Mouse (Mus musculus) lung, postnatal 0 days (tissue): ENCODE results near the gene Ccdc173. TPM values are rescaled to one million over a fixed set of nuclear protein-coding genes. Genes with fewer than 3 reads are reported as not detected.

Experiments
- ATAC-seq: fragments of 200-750 bp; cut with Nextera tagmentation; 2 replicates; pipeline ENCODE4 v1.8.0; 2017; ENCODE audit warnings: moderate library complexity
- DNase-seq: peaks from one replicate; pipeline ENCODE4 v3.0.0-alpha.2; 2016; ENCODE audit warnings: low spot score
- H3K27ac ChIP-seq: fragments of 300-500 bp; sonication (generic); 2 replicates; pipeline ENCODE4 v1.5.1; 2014; ENCODE audit warnings: antibody characterized with exemption, mild to moderate bottlenecking, low read length, mixed read lengths
- H3K27me3 ChIP-seq: fragments of 300-500 bp; sonication (generic); replicated peaks from 2 replicates; pipeline ENCODE4 v1.6.1; 2014; ENCODE audit warnings: low read length, mixed read lengths; ENCODE audit not compliant: insufficient read depth
- H3K36me3 ChIP-seq: fragments of 300-500 bp; sonication (generic); 2 replicates; pipeline ENCODE4 v1.6.1; 2014; ENCODE audit warnings: low read length, mixed read lengths; ENCODE audit not compliant: insufficient read depth
- H3K4me1 ChIP-seq: fragments of 300-500 bp; sonication (generic); 2 replicates; pipeline ENCODE4 v1.6.1; 2014; ENCODE audit warnings: antibody characterized with exemption, low read depth, low read length, mixed read lengths; ENCODE audit not compliant: insufficient read depth
- H3K4me2 ChIP-seq: fragments of 300-500 bp; sonication (generic); replicated peaks from 2 replicates; pipeline ENCODE4 v1.6.1; 2014; ENCODE audit warnings: low read depth, mild to moderate bottlenecking, low read length, moderate library complexity, mixed read lengths
- H3K4me3 ChIP-seq: fragments of 300-500 bp; sonication (generic); 2 replicates; pipeline ENCODE4 v1.5.1; 2014; ENCODE audit warnings: low read depth, low read length
- H3K9ac ChIP-seq: fragments of 300-500 bp; sonication (generic); replicated peaks from 2 replicates; pipeline ENCODE4 v1.6.1; 2014; ENCODE audit warnings: low read depth, mild to moderate bottlenecking
- H3K9me3 ChIP-seq: fragments of 300-500 bp; sonication (generic); 2 replicates; pipeline ENCODE4 v1.6.1; 2016; ENCODE audit warnings: low read length, mixed read lengths
- CTCF ChIP-seq: IDR thresholded peaks from 2 replicates; pipeline ENCODE4 v1.5.1; 2016; ENCODE audit warnings: antibody characterized with exemption, mild to moderate bottlenecking
- EP300 ChIP-seq: IDR thresholded peaks from 2 replicates; pipeline ENCODE4 v1.6.1; 2016; ENCODE audit warnings: antibody characterized with exemption, mild to moderate bottlenecking, control low read depth
- WGBS: fragments of 180-500 bp; shearing (Covaris S2); extraction: QIAGEN DNeasy Blood & Tissue Kit; methylation state at CpG from one replicate; pipeline ENCODE4 v1.1.7; 2014; 5-methylcytosine and 5-hydroxymethylcytosine counted together
- polyA plus RNA-seq: library from polyadenylated mRNA; unstranded; fragments of >200 nt; fragmentation: Nextera tagmentation; extraction: Ambion mirVana; gene quantifications from 2 replicates; pipeline ENCODE4 v1.2.1, GENCODE M21; 2015

The Ccdc173 gene
- polyA plus RNA-seq, 1 experiment from 2014 or later = 2.3 TPM

- Histone ChIP-seq H3K9ac (no peak overlapping the region), H3K27ac (no peak overlapping the region), H3K9me3 (no peaks in the 10 kb centered on the region), H3K27me3 (no peaks in the 10 kb centered on the region), H3K4me2 (no peak overlapping the region), H3K4me1 (no peaks in the 10 kb centered on the region), H3K36me3 (no peaks in the 10 kb centered on the region), H3K4me3 (no peak overlapping the region)
- 96% methylated on average over 3 of the region's 3 CpGs for WGBS
- TF ChIP-seq CTCF (no peak), EP300 (no peak)
- DNase-seq (no peak), ATAC-seq (no peak)
These were observed 16.0 kb downstream of the Ccdc173 start for GRCm38 (mm10) chr2:69773331-69773730.

- no peaks in the 10 kb centered on the region for H3K27me3 ChIP-seq
These were observed 24.7 kb downstream of the Ccdc173 start for GRCm38 (mm10) chr2:69764716-69765115.

DNA sequence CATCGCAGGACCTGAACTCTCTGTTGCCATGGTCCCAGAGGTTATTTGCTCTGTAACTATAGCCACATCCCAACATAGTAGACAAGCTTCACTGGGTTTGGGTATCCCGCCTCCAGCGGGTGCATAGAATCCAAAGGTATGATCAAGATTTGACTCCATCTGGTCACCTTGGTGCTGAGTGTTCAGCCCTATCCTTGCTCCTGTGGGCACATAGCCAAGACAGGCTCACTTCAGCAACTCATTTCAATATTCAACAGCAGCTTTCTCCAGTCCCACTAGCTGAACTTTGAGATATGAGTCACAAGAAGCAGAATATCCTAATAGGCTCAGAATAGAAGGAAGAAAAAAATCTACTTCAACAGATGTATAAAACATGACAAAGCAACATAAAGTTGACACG lies 26.0 kb downstream of the Ccdc173 start:
- WGBS = 94% methylated on average over 4 of the region's 4 CpGs
- Histone ChIP-seq H3K27me3 (no peaks in the 10 kb centered on the region), H3K9ac (no peak overlapping the region)

More at GRCm38 (mm10) chr2:69764716-69765115, 24.7 kb downstream of the Ccdc173 start:
- Histone ChIP-seq H3K9ac (no peak overlapping the region), H3K9me3 (no peaks in the 10 kb centered on the region), H3K4me2 (no peak overlapping the region), H3K4me1 (no peaks in the 10 kb centered on the region), H3K27ac (no peak overlapping the region), H3K4me3 (no peak overlapping the region), H3K36me3 (no peaks in the 10 kb centered on the region)
- WGBS = 83% methylated on average over 1 of the region's 1 CpGs
- TF ChIP-seq EP300 (no peak), CTCF (no peak)
- ATAC-seq = no peak
- DNase-seq = no peak

GRCm38 (mm10) chr2:69760980-69761379 lies 28.4 kb downstream of the Ccdc173 start:
- ATAC-seq = no peak
- Histone ChIP-seq H3K9ac (no peak overlapping the region), H3K27me3 (no peaks in the 10 kb centered on the region), H3K27ac (no peak overlapping the region), H3K4me1 (no peaks in the 10 kb centered on the region), H3K9me3 (no peaks in the 10 kb centered on the region), H3K4me2 (no peak overlapping the region), H3K4me3 (no peak overlapping the region), H3K36me3 (no peaks in the 10 kb centered on the region)
- no peak for DNase-seq
- 83% methylated on average over 5 of the region's 5 CpGs for WGBS
- TF ChIP-seq CTCF (no peak), EP300 (no peak)

More for the DNA sequence above, 26.0 kb downstream of the Ccdc173 start:
- no peak for TF ChIP-seq CTCF
- TF ChIP-seq EP300 = no peak
- DNase-seq = no peak
- no peak overlapping the region for H3K4me2 ChIP-seq
- H3K27ac ChIP-seq = no peak overlapping the region
- H3K4me3 ChIP-seq = no peak overlapping the region
- ATAC-seq = no peak
- no peaks in the 10 kb centered on the region for H3K36me3 ChIP-seq
- no peaks in the 10 kb centered on the region for H3K9me3 ChIP-seq
- H3K4me1 ChIP-seq = no peaks in the 10 kb centered on the region

DNA sequence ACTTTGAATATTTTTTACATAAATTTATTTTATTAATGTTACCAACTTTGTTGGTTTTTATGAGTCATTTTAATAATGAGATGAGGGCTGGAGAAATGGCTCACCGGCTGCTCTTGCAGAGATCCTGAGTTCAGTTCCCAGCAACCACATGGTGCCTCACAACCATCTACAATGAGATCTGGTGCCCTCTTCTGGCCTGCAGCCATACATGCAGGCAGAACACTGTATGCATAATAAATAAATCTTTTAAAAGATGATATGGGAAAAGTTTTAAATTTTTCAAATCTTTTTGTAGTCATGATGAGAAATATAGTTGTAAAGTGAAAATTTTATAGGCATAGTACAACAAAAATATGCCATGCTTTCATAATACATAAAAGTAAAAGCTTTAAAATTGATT lies 44.3 kb downstream of the Ccdc173 start:
- Histone ChIP-seq H3K4me2 (no peak overlapping the region), H3K36me3 (peaks cover 28% of the 10 kb centered on the region), H3K27ac (no peak overlapping the region), H3K9ac (no peak overlapping the region), H3K9me3 (no peaks in the 10 kb centered on the region), H3K4me1 (no peaks in the 10 kb centered on the region), H3K27me3 (no peaks in the 10 kb centered on the region), H3K4me3 (no peak overlapping the region)
- no peak for DNase-seq
- TF ChIP-seq EP300 (no peak), CTCF (peak; percentile 48)
- ATAC-seq = no peak
- WGBS = 95% methylated on average over 1 of the region's 1 CpGs

DNA sequence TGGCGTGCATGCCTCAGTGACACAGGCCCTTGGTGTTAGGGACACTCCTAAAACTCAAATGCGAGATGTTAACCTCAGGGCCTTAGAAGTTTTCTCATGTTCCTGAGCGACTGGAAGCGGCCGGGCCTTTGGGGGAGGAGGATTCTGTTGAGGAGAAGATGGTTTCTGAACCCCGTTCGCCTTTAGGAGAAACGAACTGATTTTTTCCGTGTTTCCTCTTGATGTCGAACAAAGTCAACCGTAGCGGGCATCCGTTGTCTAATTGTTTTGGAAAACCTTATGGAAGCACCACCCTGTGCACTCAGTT lies 65.9 kb downstream of the Ccdc173 start:
- ATAC-seq (no peak), DNase-seq (no peak)
- Histone ChIP-seq H3K9ac (peak overlapping the region; percentile 91), H3K9me3 (no peaks in the 10 kb centered on the region), H3K27me3 (no peaks in the 10 kb centered on the region), H3K4me3 (peak overlapping the region; percentile 85), H3K4me1 (no peaks in the 10 kb centered on the region), H3K27ac (peak overlapping the region; percentile 91), H3K36me3 (no peaks in the 10 kb centered on the region), H3K4me2 (peak overlapping the region; percentile 60)
- WGBS = under 1% methylated on average over 13 of the region's 13 CpGs
- TF ChIP-seq CTCF (no peak), EP300 (no peak)
